Mouse (Mus musculus) MEL (cell line): ENCODE measurements around the gene Ubl3. TPM values are rescaled to one million over a fixed set of nuclear protein-coding genes. Genes with fewer than 3 reads are reported as not detected.

Experiments used
- polyA plus RNA-seq, 2 experiments: library from polyadenylated mRNA; stranded (reverse) in 1 of 2; unstranded in 1 of 2; fragments of >175 nt in 1 of 2; fragments of >200 nt in 1 of 2; gene quantifications; 2 replicates each; pipeline versions ENCODE4 v1.2.1 to v1.2.4; 2012; ENCODE audit warnings: low replicate concordance in 2 of 2, low read depth in 1 of 2; ENCODE audit not compliant: insufficient read length in 2 of 2, insufficient read depth in 1 of 2, missing spikeins in 1 of 2
- total RNA-seq: library from RNA; depleted of rRNA; stranded (reverse); fragments of 300-350 nt; gene quantifications from 2 replicates; pipeline ENCODE4 v1.2.3, GENCODE M21; 2012; rRNA removed

Gene Ubl3
- total and polyA plus RNA-seq, 3 experiments: 41.0 to 59.0 TPM; not detected in 1

Other genes starting within 250 kb of the Ubl3 start
- gene Slc7a1, start 152.9 kb downstream of the Ubl3 start, total RNA-seq: 64.1 and 90.2 TPM in 2 replicates
- gene Slc7a1, start 152.9 kb downstream of the Ubl3 start, polyA plus RNA-seq: 100 to 1,000 TPM in 1 of 2 experiments, 10 to 100 TPM in 1; 80.9 to 133 TPM